Mouse (Mus musculus) MEL-GATA-1-ER (cell line): ENCODE results near the gene Dcdc2b.

Experiments used
- DNase-seq: peaks from one replicate; pipeline ENCODE4 v3.0.0-alpha.2; 2012; ENCODE audit warnings: low read depth; ENCODE audit errors: extremely low read depth

Dcdc2b gene

GRCm38 (mm10) chr4:129614093-129614492 is at the start of gene Dcdc2b:
TSS of gene Dcdc2b (minus strand) at chr4:129614257.
- DNase-seq = no peak

- no peak for DNase-seq
Observed at GRCm38 (mm10) chr4:129662255-129662813, 48.3 kb upstream of the Dcdc2b start.

- DNase-seq = no peak
Observed at GRCm38 (mm10) chr4:129661584-129661983, 47.5 kb upstream of the Dcdc2b start.

GRCm38 (mm10) chr4:129654770-129655169 is 40.7 kb upstream of the Dcdc2b start:
- DNase-seq = no peak

GRCm38 (mm10) chr4:129650359-129650758 is 36.3 kb upstream of the Dcdc2b start:
- DNase-seq = no peak

- no peak for DNase-seq
Observed at GRCm38 (mm10) chr4:129648656-129649055, 34.6 kb upstream of the Dcdc2b start.

GRCm38 (mm10) chr4:129645204-129645603 is 31.1 kb upstream of the Dcdc2b start:
- DNase-seq = no peak

GRCm38 (mm10) chr4:129641756-129642155 is 27.7 kb upstream of the Dcdc2b start:
- no peak for DNase-seq

- peak; percentile 98 for DNase-seq
Observed at GRCm38 (mm10) chr4:129640638-129641467, 26.8 kb upstream of the Dcdc2b start, which contains the start of gene Txlna. TSS of gene Txlna (minus strand) at chr4:129641065.

- no peak for DNase-seq
Observed at GRCm38 (mm10) chr4:129640101-129640637, 26.1 kb upstream of the Dcdc2b start.

GRCm38 (mm10) chr4:129639221-129639620 is 25.2 kb upstream of the Dcdc2b start:
- DNase-seq = no peak

GRCm38 (mm10) chr4:129633852-129634251 is 19.8 kb upstream of the Dcdc2b start:
- peak; percentile 26 for DNase-seq

GRCm38 (mm10) chr4:129631867-129632266 is 17.8 kb upstream of the Dcdc2b start:
- DNase-seq = no peak

GRCm38 (mm10) chr4:129630944-129631343 is 16.9 kb upstream of the Dcdc2b start:
- DNase-seq = no peak

- DNase-seq = no peak
Observed at GRCm38 (mm10) chr4:129626035-129626434, 12.0 kb upstream of the Dcdc2b start.

- peak; percentile 12 for DNase-seq
Observed at GRCm38 (mm10) chr4:129625496-129625895, 11.4 kb upstream of the Dcdc2b start.

- DNase-seq = peak; percentile 56
Observed at GRCm38 (mm10) chr4:129625029-129625370, 10.9 kb upstream of the Dcdc2b start.

- peak; percentile 91 for DNase-seq
Observed at GRCm38 (mm10) chr4:129624281-129625028, 10.4 kb upstream of the Dcdc2b start.

- peak; percentile 53 for DNase-seq
Observed at GRCm38 (mm10) chr4:129623681-129624091, 9.6 kb upstream of the Dcdc2b start, which contains the start of gene Ccdc28b. TSS of gene Ccdc28b (minus strand) at chr4:129623947.

GRCm38 (mm10) chr4:129622803-129623535 is 8.9 kb upstream of the Dcdc2b start:
- no peak for DNase-seq
